Mouse (Mus musculus): Measurements from ENCODE around the gene Hrh2.

Hrh2 gene

GRCm38 (mm10) chr13:54218341-54218740 is 26.4 kb downstream of the Hrh2 start:
- DNase-seq (ENCODE audit: low spot score): no peak

GRCm38 (mm10) chr13:54221631-54222179 is 29.8 kb downstream of the Hrh2 start:
- no peak for DNase-seq (ENCODE audit: low spot score)

- no peak for DNase-seq (ENCODE audit: low spot score)
These were observed 31.2 kb downstream of the Hrh2 start for GRCm38 (mm10) chr13:54222921-54223769.

DNA sequence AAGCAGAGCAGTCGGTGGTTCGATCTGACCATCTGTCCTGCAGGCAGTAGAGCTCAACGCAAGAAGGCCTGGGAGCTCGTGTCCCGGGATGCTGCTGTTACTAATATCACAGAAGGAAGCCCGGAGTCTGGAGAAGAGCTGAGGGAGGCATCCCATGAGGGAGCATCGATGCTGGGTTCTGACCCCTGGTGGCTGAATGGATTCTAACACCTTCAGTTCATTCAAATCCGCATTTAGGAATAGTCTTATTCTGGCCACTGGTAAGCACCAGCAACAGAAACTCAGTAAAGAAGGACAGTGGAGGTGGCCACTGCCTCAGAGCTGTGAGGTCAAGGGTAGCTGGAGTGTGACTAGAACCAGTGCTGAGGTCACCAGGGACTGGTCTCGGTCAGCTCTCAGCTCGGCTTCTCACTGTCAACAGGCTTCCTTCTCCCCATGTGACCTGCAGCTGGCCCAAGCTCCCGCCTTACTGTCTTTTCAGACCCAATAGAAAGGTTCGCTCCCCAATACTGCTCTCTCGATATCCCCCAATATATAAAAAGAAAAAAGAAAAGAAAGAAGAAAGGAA is 36.1 kb downstream of the Hrh2 start:
- peak; percentile 47 for DNase-seq (ENCODE audit: low spot score)

DNA sequence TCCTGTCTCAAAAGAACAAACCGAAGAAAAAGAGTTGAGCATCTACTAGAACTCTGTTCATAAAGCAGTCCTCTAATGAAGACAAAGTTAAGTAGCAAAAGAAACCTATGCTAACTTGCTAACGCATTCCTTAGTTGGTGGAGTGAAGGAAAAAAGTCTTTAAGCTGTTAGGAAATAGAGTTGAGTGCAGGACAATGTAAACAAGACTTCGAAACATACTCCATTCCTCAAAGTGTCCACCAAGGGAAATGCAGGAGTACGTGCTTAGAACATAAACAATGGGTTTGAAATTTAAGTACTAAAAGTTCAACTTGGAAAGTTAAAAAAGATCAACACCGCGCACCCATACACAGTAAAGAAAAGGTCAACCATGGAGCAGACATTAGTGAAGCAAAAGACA is 38.2 kb downstream of the Hrh2 start:
- DNase-seq (ENCODE audit: low spot score): no peak

DNA sequence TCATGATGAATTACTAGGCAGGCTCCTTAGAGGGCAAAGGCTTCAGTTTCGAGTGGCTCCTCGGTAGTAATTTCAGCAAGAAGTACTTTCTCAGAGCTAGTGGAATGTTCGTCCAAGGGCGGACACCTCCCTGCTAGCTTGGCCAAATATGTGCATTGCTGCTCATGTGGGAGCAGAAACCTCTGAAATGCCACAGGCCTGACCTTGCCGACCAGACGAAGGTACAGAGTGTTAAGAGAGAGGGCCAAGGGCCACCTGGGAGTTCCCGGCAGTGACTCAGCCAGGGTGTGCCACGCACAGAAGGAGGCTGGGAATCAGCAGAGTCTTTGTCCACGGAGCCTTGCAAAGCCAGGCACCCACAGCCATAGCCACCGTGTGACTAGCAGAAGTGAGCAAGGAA is 39.9 kb downstream of the Hrh2 start:
- no peak for DNase-seq (ENCODE audit: low spot score)

- no peak for DNase-seq (ENCODE audit: low spot score)
These were observed 45.6 kb downstream of the Hrh2 start for GRCm38 (mm10) chr13:54237512-54237911.

DNA sequence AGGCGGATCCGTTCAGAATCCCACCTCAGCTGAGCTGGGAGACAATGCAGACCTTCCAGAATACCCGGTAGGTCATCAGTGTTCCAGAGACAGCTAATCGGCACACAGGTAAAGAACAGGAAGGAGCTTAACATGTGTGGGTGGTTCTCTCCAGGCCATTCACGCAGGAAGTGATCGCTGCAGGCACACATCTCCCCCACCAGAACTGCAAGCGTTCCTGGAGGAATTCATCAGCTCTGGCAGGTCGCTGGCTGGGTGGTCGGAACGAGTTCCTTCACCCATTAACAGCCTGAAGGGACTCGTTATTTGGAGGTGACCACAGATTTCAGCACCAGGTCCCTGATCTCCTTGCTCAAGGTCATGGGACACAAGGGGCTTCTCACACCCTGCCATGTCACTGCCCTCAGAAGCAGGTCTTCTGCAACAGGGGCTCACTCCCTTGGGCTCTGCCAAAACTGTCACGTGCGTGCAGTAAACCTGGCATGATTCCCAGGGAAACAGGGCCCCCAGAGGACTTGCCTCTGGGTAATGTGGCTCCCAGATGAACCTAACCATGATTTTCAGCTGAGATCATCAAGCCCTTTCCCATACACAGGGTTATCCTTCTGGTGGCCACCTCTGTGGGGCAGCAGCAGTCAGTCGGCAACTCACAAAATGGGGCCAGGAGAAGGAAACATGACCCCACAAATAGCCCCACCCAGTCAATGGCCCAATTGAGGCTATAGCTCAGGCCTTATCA is 46.8 kb downstream of the Hrh2 start:
- DNase-seq (ENCODE audit: low spot score): no peak

GRCm38 (mm10) chr13:54242380-54242779 is 50.5 kb downstream of the Hrh2 start:
- no peak for DNase-seq (ENCODE audit: low spot score)

GRCm38 (mm10) chr13:54245204-54245603 is 53.3 kb downstream of the Hrh2 start:
- DNase-seq (ENCODE audit: low spot score): no peak

DNA sequence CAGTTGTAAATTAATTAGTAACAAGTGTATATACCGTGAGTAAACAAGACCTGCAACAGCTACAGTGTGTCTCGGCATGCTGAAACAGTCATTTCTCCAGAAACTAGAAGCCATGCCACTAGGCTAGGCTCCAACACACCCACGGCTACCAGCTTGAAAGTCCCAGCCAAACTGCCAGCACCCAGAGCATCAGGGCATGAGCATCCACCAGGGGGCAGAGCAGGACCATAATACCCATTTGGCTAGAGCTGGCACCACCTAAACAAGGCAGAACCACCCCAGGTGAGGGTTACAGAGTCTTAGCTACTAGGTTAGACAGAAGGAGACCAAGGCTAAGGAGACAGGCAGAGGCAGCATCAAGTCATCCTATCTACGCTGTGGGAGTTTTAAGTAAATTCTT is 55.6 kb downstream of the Hrh2 start:
- DNase-seq (ENCODE audit: low spot score): peak; percentile 86

- no peak for DNase-seq (ENCODE audit: low spot score)
These were observed 56.6 kb downstream of the Hrh2 start for GRCm38 (mm10) chr13:54248436-54248995.

DNA sequence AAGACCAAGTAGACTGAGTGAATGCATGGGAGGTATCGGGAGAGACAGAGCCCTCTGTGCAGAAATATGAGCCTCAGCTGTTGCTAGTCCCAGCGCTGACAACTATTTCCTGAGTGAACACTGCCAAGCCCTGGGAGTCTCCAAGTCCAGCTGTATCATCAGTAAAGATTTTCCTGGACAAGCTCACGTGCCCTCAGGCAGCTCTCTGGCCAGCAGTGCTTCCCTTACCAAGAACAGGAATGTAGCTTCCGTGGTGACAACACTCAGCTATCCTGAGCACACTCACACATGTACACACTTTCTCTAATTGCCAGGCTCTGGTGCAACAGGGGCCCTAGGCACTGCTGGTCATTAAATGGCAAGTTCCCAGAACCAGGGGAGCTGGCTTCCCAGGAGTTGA is 57.1 kb downstream of the Hrh2 start:
- no peak for DNase-seq (ENCODE audit: low spot score)

GRCm38 (mm10) chr13:54250346-54250745 is 58.4 kb downstream of the Hrh2 start:
- no peak for DNase-seq (ENCODE audit: low spot score)

DNA sequence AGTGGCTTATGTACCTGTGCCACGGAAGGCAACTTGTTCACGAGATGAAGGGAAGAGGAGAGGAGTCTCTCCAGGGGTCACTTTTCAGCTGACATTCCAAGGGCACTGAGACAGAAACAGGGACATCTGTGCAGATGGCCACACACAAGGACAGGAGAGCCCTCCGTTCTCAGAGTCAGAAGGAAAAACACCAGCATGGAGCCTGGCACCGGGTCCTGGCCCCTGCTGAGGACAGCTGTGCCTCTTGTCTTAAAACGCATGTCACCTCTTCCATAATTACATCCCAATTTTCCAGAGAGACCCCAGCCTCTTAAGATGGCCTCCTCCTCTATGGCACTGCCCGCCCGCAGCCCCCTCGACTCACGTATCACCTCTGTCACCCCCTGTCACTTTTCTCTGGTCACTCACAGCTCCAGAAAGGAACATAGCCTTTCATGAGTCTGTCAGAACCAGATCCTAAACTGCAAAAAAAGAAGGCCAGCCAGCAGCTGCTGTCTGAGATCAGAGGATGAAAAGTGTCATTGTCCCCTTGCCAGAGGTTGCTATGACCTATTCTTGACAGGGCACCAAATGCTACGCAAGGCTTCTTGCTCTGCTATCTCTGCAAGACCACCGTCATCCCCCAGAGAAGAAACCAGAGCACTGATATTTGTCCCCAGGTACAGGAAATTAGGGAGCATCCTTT is 59.8 kb downstream of the Hrh2 start:
- DNase-seq (ENCODE audit: low spot score): no peak

DNA sequence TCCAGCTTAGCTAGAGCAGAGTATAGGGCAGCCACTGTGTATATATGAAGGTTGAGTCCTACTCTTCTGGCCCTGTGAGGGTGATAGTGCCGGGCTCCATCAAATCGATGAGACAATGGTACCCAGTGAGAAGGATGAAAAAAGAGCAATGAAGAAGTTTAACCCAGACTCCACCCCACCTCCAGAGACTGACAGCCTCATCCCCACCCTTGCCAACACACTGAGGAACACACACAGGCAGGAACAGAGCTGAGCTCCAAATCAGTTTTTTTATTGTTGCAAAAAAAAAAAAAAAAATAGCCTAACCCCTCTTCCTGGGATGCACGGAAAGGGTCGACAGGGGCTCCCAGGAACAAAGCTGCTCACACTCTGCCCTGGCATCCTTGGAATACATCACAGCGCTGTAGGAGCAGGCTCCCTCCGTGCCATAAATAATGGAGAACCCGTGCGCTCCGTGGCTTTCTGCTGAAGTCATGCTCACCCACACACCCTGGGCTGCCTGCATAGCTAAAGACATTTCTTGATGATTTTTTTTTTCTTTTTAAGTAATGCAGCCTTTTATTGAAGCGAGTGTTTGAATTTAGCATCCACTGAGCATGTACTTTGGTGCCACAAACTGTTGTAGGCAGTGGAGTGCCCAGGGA is 65.8 kb downstream of the Hrh2 start:
- no peak for DNase-seq (ENCODE audit: low spot score)

- no peak for DNase-seq (ENCODE audit: low spot score)
These were observed 66.4 kb downstream of the Hrh2 start for GRCm38 (mm10) chr13:54258231-54258743.

GRCm38 (mm10) chr13:54260318-54260717 is 68.4 kb downstream of the Hrh2 start:
- DNase-seq (ENCODE audit: low spot score): no peak

- DNase-seq (ENCODE audit: low spot score): no peak
These were observed 71.0 kb downstream of the Hrh2 start for GRCm38 (mm10) chr13:54262741-54263510.

GRCm38 (mm10) chr13:54263641-54264040 is 71.7 kb downstream of the Hrh2 start:
- DNase-seq (ENCODE audit: low spot score): no peak

Measured in layer of hippocampus, adult 9-10 months (tissue).